Mouse (Mus musculus) heart, adult 8-10 months (tissue): ENCODE measurements around the gene Stx7. TPM values are rescaled to one million over a fixed set of nuclear protein-coding genes. Genes with fewer than 3 reads are reported as not detected.
A peak's percentile ranks its signal among the peaks of the same experiment; 100 is the strongest.

Source experiments
- DNase-seq: peaks from one replicate; pipeline ENCODE4 v3.0.0; 2022; ENCODE audit warnings: low spot score
- total RNA-seq, 4 experiments: library from RNA; stranded (reverse); gene quantifications; 2 replicates each; pipeline ENCODE4 v1.2.4; 2022

Gene Stx7
- total RNA-seq, 4 experiments from 2014 or later: 41.3 to 54.2 (median 48.0) TPM

DNA sequence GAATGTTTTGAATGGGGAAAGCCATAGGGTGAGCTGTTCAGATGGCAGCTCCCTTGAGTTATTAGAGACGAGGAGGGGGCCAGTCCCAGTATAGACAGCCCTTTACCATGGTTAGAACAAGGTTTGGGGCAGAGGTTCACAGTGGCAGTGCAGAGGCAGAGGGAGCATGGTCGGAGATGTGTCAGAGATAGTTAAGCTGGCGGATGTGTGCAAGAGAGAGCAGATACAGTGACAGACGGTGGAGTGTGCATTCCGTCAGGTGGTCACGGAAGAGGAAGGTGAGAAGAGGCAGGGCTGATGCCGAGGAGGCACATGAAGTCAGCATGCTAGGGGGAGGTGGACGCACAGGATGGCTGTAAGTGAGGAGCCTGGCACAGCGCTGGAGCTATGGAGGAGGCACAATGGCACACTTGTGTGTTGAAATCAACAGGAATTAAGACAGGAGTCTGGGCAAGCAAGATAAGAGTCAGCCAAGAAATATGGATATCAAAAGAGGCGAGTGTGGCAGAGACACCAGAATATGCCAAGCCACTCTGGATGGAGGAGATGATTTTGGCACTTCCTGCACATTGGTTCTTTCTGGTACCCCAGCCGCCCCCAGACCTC, 19.0 kb downstream of the Stx7 start:
- DNase-seq: no peak

- DNase-seq: no peak
Observed at GRCm38 (mm10) chr10:24168854-24169253, 19.8 kb downstream of the Stx7 start.

GRCm38 (mm10) chr10:24171906-24172459, 22.9 kb downstream of the Stx7 start:
- no peak for DNase-seq

DNA sequence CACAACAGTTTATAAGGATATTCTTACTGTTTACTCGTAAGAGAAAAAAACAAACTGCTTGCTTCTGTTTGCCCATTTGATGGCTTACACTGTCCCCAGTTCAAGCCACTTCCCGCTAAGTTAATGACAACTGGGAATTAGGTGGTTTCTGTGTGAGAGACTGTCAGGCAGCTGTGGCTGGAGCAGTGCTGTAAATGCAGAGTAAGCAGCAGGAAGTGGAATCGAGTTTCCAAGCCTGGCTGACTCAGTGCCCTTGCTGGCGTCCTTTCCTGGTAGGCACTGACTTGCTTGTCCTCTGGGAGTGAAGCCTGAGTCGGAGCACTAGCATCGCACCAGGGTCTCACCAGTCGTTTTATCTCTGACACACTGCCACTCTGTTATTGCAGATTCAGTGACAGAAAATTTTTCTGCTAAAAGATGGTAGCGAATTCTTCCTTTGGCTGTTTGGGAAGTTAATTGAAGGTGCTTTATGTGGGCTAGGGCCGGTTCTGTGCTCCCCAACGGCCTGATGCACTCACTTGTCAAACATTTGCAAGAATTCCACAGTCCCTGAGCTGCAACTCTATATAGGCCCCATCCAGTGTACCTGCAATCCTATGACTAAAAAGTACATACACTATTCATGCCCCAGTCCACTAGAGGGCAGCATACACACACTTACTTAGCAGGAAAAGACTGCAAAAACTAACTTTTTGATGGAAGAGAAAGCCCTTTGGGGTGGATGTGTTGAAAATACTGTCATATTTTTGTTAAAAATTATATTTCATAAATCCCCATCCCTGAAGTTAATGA, 24.3 kb downstream of the Stx7 start:
- peak; percentile 62 for DNase-seq

DNA sequence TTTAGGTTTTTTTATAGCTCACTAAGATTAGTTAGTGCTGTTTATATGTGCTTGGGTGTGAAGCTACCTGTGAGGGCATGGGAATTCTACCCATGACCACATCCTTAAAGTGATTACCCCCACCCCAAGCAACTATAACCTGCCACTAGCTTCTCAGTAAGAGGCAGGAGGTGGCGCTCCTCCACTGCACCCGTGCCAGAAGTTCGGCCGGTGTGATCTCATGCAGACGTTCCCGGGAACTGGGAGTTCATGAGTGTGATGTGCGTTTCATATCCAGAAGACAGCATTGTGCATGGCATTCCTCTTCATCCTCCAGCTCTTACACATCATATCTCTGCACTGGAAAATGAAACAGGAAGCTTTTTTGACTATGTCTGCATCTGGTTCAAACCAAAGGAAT, 41.3 kb downstream of the Stx7 start:
- DNase-seq: no peak

GRCm38 (mm10) chr10:24191977-24192376, 42.9 kb downstream of the Stx7 start:
- DNase-seq: no peak

DNA sequence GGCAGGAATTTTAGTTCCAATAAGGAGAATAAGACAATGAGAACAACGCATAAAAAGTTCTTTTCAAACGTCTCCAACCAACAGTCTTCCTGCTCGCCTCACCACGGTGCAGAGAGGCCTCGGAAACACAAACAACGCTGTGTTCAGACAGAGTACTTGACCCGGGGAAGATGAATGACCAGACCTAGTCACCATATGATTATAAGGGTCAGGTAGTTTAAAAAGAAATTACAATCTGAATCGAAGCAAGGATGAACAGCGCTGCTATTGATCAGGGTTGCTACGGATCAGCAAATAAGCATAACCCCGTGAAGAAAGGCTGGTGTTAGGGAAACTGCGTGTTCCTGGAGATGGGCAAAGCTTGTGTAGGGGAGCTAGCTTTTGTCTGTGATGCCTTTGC, 50.2 kb downstream of the Stx7 start:
- DNase-seq: no peak

DNA sequence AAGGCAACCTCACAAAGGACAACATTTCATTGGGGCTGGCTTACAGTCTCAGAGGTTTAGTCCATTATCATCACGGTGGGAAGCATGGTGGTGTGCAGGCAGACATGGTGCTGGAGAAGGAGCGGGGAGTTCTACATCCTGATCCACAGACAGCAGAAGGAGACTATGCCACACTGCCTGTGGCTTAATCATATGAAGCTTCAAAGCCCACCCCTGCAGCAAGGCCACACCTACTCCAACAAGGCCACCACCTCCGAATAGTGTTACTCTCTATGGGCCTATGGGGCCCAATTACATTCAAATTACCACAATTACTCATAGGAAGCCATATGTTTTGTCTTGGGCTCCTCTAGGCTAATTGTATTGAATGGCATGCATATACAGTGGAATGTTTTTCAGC, 51.0 kb downstream of the Stx7 start:
- no peak for DNase-seq

- DNase-seq: no peak
Observed at GRCm38 (mm10) chr10:24210075-24210474, 61.0 kb downstream of the Stx7 start.

DNA sequence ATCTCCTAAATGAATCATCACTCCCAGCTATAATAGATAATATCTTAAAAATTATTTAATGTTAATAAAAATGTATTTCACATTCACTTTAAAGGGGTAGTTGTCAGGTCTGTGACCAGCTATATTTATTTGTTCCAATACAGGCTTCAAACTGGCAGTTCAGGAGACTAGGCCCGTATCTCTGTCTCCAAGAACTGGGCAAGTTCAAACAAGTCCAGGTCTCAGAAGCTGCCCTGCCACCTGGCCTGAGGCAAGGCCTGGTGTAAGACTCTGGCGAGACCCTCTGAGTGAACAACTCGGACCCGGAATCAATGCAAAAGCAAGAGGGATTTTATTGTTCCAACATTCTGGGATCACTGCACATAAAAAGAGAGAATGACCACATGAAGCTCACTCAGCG, 64.2 kb downstream of the Stx7 start:
- DNase-seq: no peak

- no peak for DNase-seq
Observed at GRCm38 (mm10) chr10:24217558-24218268, 68.6 kb downstream of the Stx7 start.

DNA sequence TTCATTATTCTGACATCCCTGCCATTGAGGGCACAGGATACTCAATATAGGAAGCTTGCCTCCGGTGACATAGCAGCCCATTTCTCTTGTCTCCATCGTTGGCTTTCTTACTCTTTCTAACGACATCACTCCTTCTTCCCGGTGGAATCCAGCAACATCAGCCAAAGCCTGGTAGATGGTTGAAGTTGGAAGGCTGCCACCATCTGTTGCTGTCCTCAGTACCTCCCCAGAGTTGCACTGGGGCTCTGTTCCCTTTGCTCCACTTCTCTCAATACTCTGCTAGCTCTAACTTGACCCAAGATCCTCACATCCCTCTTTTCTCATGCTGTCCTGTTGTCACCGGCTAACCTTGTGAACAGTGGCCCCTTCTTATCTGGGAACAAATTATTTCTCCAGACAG, 71.8 kb downstream of the Stx7 start:
- DNase-seq: no peak

DNA sequence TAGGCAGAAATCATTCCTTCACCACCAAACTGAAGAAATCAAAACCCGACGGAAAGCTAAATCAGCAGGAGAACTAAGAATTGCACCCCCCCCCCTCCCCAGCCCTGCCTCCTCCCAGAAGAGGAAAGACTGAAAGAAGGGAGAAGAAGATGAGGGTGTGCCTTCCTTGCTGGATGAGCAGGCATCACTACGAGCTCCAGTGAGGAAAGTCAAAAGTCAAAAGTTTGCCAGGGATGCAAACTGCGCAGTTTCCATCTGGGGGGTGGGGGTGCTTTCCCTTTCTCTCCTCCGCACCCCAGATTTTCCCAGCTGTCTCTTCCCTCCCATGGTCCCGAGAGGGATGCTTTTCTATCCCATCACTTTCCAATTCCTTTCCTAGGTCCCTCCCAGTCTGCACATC, 73.8 kb downstream of the Stx7 start:
- no peak for DNase-seq

DNA sequence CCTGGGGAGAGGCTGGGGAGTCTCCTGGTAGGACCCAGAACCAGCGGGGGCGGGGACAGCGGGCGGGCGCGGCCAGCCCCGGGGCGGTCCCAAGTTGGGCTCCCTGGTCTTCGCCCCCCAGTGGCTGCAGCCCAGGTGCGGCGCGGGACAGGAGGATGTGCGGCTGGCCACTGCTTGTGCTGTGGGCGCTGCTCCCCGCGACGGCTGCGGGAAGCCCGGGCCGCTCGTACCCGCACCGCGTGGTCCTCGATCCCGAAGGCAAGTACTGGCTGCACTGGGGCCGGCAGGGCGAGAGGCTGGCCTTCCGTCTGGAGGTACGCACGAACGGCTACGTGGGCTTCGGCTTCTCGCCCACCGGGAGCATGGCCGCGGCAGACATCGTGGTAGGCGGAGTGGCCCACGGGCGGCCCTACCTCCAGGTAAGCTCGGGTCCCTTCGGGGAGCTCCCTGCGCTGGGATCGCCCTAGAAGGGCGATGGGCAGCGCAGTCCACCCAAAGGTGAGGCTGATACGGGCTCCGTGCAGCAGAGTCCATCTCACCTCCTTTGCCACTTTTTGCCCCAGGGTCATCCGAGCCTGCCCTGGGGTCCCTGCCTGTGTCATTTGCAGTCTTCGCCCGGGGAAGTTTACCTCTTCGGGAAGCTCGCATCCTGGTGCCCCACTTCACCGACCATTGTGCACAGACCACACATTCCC, 74.5 kb downstream of the Stx7 start, which contains the start of gene Moxd1:
Gene Moxd1, plus strand, starts transcription at position 69 of the 695 bp plus-strand sequence.
- no peak for DNase-seq

- DNase-seq: no peak
Observed at GRCm38 (mm10) chr10:24224591-24224990, 75.5 kb downstream of the Stx7 start.

GRCm38 (mm10) chr10:24228318-24229183, 79.4 kb downstream of the Stx7 start:
- no peak for DNase-seq

DNA sequence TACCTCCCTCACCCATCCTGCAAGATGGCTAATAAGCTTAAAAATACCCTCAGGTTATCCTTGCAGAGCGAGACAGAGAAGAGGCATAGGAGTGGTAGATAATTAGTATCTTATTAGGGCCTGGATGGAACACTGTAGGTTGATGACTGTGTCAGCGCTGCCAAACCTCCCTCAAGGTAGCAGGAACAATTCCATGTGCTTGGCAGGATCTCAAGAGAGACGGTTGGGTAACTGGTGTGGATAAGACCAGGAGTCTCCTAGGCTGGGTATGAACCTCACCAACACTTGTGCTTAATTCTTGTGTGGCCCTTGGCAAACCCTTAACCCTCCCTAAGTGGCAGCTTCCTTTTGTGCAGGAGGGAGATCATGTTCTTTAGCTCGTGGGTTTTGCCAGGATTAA, 83.2 kb downstream of the Stx7 start:
- no peak for DNase-seq

- no peak for DNase-seq
Observed at GRCm38 (mm10) chr10:24235426-24236283, 86.6 kb downstream of the Stx7 start.
